Mouse (Mus musculus) liver, embryonic 14.5 days (tissue): ENCODE measurements around the gene Sparc.

Experiments
- CTCF ChIP-seq: IDR thresholded peaks from 2 replicates; pipeline ENCODE4 v1.5.1; 2016; ENCODE audit warnings: antibody characterized with exemption, low read depth, control low read depth
- EP300 ChIP-seq: IDR thresholded peaks from 2 replicates; pipeline ENCODE4 v1.6.1; 2016; ENCODE audit warnings: antibody characterized with exemption, low read depth

GRCm38 (mm10) chr11:55439718-55440117 lies 16.7 kb upstream of the Sparc start:
- TF ChIP-seq CTCF (no peak), EP300 (no peak)
